ENCODE assay signal across 16 mouse cellular contexts in genomic region chr6:128970508-128971393, GRCm38 (mm10). TPM values are rescaled to one million over a fixed set of nuclear protein-coding genes. Genes with fewer than 3 reads are reported as not detected.
DNase-seq lines count a peak whose midpoint lies in the region; TF ChIP-seq lines count a peak whose summit lies in the region.
"Not testable (repeated sequence)": the region's sequence is repeated elsewhere in the genome, so short reads cannot be mapped to it uniquely, and the experiment has no call there.
"Had no signal": no experiment of that assay in that cellular context is flagged by ENCODE, and none has a peak within 500 bp of the region (broad histone marks: within the 10 kb centered on the region; RNA-seq: fewer than 3 reads in every experiment).

No protein-coding gene starts in this region.

- H3K79me2 ChIP-seq in CH12.LX (replicated peaks; ENCODE audit: control insufficient read depth, extremely low read depth, insufficient read depth, poor library complexity, severe bottlenecking): peaks cover 81% of the 10 kb centered on the region

- not testable (repeated sequence) for TF ChIP-seq EP300 in CH12.LX (IDR thresholded peaks at IDR 0.05; ENCODE audit: low read length)

- dilution Hi-C loops in CH12.LX (cut with MboI; ENCODE audit: extremely low pct_ligation_motif_present, extremely low pct_unique_long_range_greater_than_20kb, low sequenced_read_pairs): not testable (repeated sequence)

- H3K36me3 ChIP-seq in CH12.LX (replicated peaks in 1 of 2; ENCODE audit: control insufficient read depth in 1 of 2, insufficient read depth in 1 of 2, low read length in 1 of 2): peaks cover 28 to 51% of the 10 kb centered on the region in 2 experiments

- peak; percentile 25 for DNase-seq in 3134 (ENCODE audit: extremely low read depth, insufficient read length, low spot score)
- peak; percentile 76 for DNase-seq in CH12.LX (ENCODE audit: extremely low read depth)
- DNase-seq in NIH3T3 (ENCODE audit: low read depth): peak; percentile 36
- DNase-seq in retina, postnatal 1 day: peak; percentile 20

- not testable (repeated sequence) for H3K27me3 ChIP-seq in CH12.LX (replicated peaks)

- H3K9me3 ChIP-seq in CH12.LX (replicated peaks; ENCODE audit: low read length): not testable (repeated sequence)

- H3K4me3 ChIP-seq in CH12.LX (replicated peaks in 1 of 3; ENCODE audit: low read depth in 2 of 3, low read length in 2 of 3, poor library complexity in 1 of 3): peak overlapping the region; percentile 74 to 95 (median 92)
- H3K4me3 ChIP-seq in embryonic fibroblast, embryonic 13.5 days (ENCODE audit: insufficient read depth, low read length): not testable (repeated sequence)

- H3K4me2 ChIP-seq in CH12.LX (ENCODE audit: insufficient read depth, low read depth, poor library complexity, severe bottlenecking): peak overlapping the region; percentile 89

- H3K9ac ChIP-seq in CH12.LX (ENCODE audit: insufficient read depth, low read depth): peak overlapping the region; percentile 100

- not testable (repeated sequence) for TF ChIP-seq CTCF in CH12.LX (conservative IDR thresholded peaks at IDR 0.05 in 1 of 2, IDR thresholded peaks at IDR 0.05 in 1 of 2; ENCODE audit: low read depth in 2 of 2, low read length in 2 of 2); embryonic fibroblast, embryonic 13.5 days (IDR thresholded peaks at IDR 0.05; ENCODE audit: borderline replicate concordance, insufficient read depth, low read length)

- not testable (repeated sequence) for TF ChIP-seq RAD21 in CH12.LX (IDR thresholded peaks at IDR 0.05; ENCODE audit: low read depth, low read length)

- H3K27ac ChIP-seq in CH12.LX (ENCODE audit: insufficient read depth, low read depth): peak overlapping the region; percentile 99
- H3K27ac ChIP-seq in embryonic fibroblast, embryonic 13.5 days (ENCODE audit: insufficient read depth, low read length): peak overlapping the region; percentile 52; the same call in 1 of the 2 replicates

- H3K4me1 ChIP-seq in CH12.LX (ENCODE audit: control insufficient read depth in 1 of 2, insufficient read depth in 2 of 2): peaks cover 0 to 37% of the 10 kb centered on the region in 2 experiments; a peak in 1 of 4 replicates
- H3K4me1 ChIP-seq in embryonic fibroblast, embryonic 13.5 days (ENCODE audit: control insufficient read depth, insufficient read depth, low read length): not testable (repeated sequence)

- in situ Hi-C loops in CH12.LX (cut with MboI; ENCODE audit: low pct_ligation_motif_present, low pct_unique_long_range_greater_than_20kb, low sequenced_read_pairs): loop anchor here (10.0 kb wide), 1 partner anchor 274 kb away; no protein-coding TSS in a partner anchor

- peak; percentile 65 for TF ChIP-seq POLR2A in CH12.LX (IDR thresholded peaks at IDR 0.05; ENCODE audit: low read depth, low read length)
- TF ChIP-seq POLR2A in embryonic fibroblast, embryonic 13.5 days (IDR thresholded peaks at IDR 0.05; ENCODE audit: low read depth, low read length): not testable (repeated sequence)

TF ChIP-seq in CH12.LX, 34 proteins besides CTCF, POLR2A, EP300 and RAD21:
- peak; percentile 9; the same call in 1 of the 2 replicates for TF ChIP-seq CHD2 (IDR thresholded peaks at IDR 0.05; ENCODE audit: low read length)
- TF ChIP-seq TCF12 (IDR thresholded peaks at IDR 0.05; ENCODE audit: low read depth, low read length): peak; percentile 81
- TF ChIP-seq RCOR1 (conservative IDR thresholded peaks at IDR 0.05; ENCODE audit: low read depth, low read length): peak; percentile 93
- 0 out of 2 replicates have a peak, but pooled peaks have one; percentile 64 for TF ChIP-seq KAT2A (IDR thresholded peaks at IDR 0.05; ENCODE audit: insufficient replicate concordance, low read length)
- peak; percentile 88 for TF ChIP-seq SIN3A (IDR thresholded peaks at IDR 0.05; ENCODE audit: low read length)
- 0 out of 2 replicates have a peak, but pooled peaks have one; percentile 1 for TF ChIP-seq ELF1 (IDR thresholded peaks at IDR 0.05; ENCODE audit: low read depth, low read length)
- TF ChIP-seq MAZ (IDR thresholded peaks at IDR 0.05; ENCODE audit: low read depth, low read length): peak; percentile 28; the same call in 1 of the 2 replicates
- peak; percentile 90 for TF ChIP-seq MAX (IDR thresholded peaks at IDR 0.05; ENCODE audit: low read length)
- TF ChIP-seq NELFE (IDR thresholded peaks at IDR 0.05; ENCODE audit: low read depth, low read length): peak; percentile 97
- peak; percentile 98 for TF ChIP-seq MYC (IDR thresholded peaks at IDR 0.05; ENCODE audit: low read depth, low read length)
- peak; percentile 57 for TF ChIP-seq BHLHE40 (IDR thresholded peaks at IDR 0.05; ENCODE audit: low read depth, low read length)
- TF ChIP-seq HCFC1 (IDR thresholded peaks at IDR 0.05; ENCODE audit: low read depth, low read length): peak; percentile 63
- 0 out of 2 replicates have a peak, but pooled peaks have one; percentile 7 for TF ChIP-seq USF1 (IDR thresholded peaks at IDR 0.05; ENCODE audit: low read depth, low read length)
- TF ChIP-seq NRF1 (IDR thresholded peaks at IDR 0.05; ENCODE audit: low read depth, low read length): peak; percentile 80
- TF ChIP-seq TBP (conservative IDR thresholded peaks at IDR 0.05; ENCODE audit: low read depth, low read length): peak; percentile 95

RNA-seq across cellular contexts. Expression of gene Clec2g, which starts 36.6 kb away (rescaled TPM):
- total RNA-seq in CH12.LX (2012; rRNA removed) (66.5 and 91.7 TPM in 2 replicates), CH12.LX (2014; rRNA removed) (142 and 169 TPM in 2 replicates)
- 78.9 and 82.0 TPM in 2 replicates for polyA plus RNA-seq in CH12.LX (2012; ENCODE audit: insufficient read length, low read depth)
- polyA plus RNA-seq in embryonic fibroblast, embryonic 13.5 days (2011; ENCODE audit: insufficient read length, low read depth, missing spikeins): not detected in 2 replicates
- total RNA-seq: MEL had no signal
- polyA plus RNA-seq: adrenal gland, adult 2 months; cerebellum, adult 2 months; cortical plate, adult 2 months; embryonic facial prominence, embryonic 10.5 days; embryonic facial prominence, embryonic 12.5 days; erythroblast, embryonic 14.5 days; forebrain, embryonic 10.5 days; forebrain, embryonic 12.5 days; forebrain, embryonic 14.5 days; forebrain, embryonic 16.5 days had no signal

Comparison
In these comparisons a context has a peak if more than half of its experiments do, and no peak if none do; other contexts are left out.
1. DNase-seq: peak in every context shown above with its lines; median percentile 76 in CH12.LX; 36 in NIH3T3; 25 in 3134; 20 in retina, postnatal 1 day.
2. RNA of gene Clec2g, which starts 36.6 kb away (polyA plus RNA-seq): 78.9 to 82.0 TPM in CH12.LX; not detected in embryonic fibroblast, embryonic 13.5 days; every median in the first group is over 10 times any median in the second.